Mouse (Mus musculus): ENCODE data around the gene Slc1a2.

GRCm38 (mm10) chr2:102838179-102838578 is 179.7 kb downstream of the Slc1a2 start:
- no peak for TF ChIP-seq CEBPB (IDR thresholded peaks at IDR 0.05; ENCODE audit: low read depth)
- TF ChIP-seq CTCF (IDR thresholded peaks at IDR 0.05; ENCODE audit: control insufficient read depth, insufficient read depth, insufficient read length), result no peak
- TF ChIP-seq MAX (IDR thresholded peaks at IDR 0.05), result no peak
